Mouse (Mus musculus): Measurements from ENCODE around the gene Pip4k2b.

GRCm38 (mm10) chr11:97743423-97743822 lies 1.1 kb downstream of the Pip4k2b start:
- TF ChIP-seq CTCF (IDR thresholded peaks at IDR 0.05; ENCODE audit: insufficient read depth, low read depth, low read length), result no peak
- no peak for TF ChIP-seq POLR2A (IDR thresholded peaks at IDR 0.05; ENCODE audit: insufficient read depth, low read depth, low read length)

Measured in olfactory bulb, adult 2 months (tissue).